Mouse (Mus musculus) retina, adult 2 months (tissue): ENCODE data around the gene Itga7.

Experiments used
- DNase-seq: peaks from one replicate; pipeline ENCODE4 v3.0.0-alpha.2; 2012; ENCODE audit warnings: low read depth, low spot score

Gene Itga7

DNA sequence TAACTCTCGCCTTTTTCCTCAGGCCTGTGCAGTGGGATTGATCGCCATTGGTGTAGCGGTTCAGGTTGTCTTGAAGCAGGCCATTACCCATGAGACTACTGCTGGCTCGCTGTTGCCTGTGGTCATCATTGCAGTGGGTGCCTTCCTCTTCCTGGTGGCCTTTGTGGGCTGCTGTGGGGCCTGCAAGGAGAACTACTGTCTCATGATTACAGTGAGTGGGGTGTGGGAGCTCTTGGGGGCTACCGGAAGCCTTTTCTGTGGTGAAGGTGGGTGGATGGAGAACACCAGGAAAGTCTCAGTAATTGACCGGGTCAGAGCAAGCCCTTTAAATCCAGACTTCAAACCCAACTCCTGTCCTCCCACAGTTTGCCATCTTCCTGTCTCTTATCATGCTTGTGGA is 22.2 kb upstream of the Itga7 start:
- DNase-seq: no peak

DNA sequence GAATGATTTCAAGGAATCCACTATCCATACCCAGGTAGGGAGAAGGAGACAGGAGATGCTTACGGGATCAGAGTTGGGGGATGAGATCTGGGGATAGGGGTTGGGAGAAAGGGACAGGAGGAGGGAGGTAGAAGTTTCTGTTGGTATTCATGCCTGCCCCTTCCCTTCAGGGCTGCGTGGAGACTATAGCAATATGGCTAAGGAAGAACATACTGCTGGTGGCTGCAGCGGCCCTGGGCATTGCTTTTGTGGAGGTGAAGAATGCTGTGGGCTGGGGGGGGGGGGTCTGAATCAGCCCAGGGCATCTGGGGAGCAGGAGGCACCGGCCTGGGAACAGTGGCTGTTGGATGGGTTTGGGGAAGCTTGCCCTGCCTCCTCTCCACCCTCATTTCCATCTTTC is 21.4 kb upstream of the Itga7 start:
- no peak for DNase-seq

DNA sequence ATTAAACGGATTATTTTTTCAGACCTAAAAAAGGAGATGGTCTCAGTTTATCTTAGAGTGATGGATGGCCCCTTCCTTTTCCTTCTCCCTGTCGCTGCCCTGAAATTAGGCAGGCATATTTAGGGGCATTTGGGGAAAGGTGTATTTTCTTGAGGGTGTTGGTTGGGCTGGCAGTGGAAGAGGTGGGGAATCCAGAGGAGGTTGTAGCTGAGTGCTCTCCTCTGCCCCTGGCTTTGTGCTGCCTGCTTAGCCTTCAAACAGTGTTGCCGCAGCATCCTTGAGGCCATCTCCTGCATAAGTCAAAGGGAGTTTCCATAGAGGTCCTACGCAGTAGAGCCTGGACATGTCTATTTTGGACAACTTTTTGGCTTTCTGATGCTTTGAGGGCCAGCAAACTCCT is 20.8 kb upstream of the Itga7 start:
- DNase-seq: no peak

GRCm38 (mm10) chr10:128913219-128913618 is 20.4 kb upstream of the Itga7 start:
- peak; percentile 76 for DNase-seq

- DNase-seq: no peak
Observed at GRCm38 (mm10) chr10:128913696-128914095, 19.9 kb upstream of the Itga7 start.

- no peak for DNase-seq
Observed at GRCm38 (mm10) chr10:128915550-128915949, 18.1 kb upstream of the Itga7 start.

DNA sequence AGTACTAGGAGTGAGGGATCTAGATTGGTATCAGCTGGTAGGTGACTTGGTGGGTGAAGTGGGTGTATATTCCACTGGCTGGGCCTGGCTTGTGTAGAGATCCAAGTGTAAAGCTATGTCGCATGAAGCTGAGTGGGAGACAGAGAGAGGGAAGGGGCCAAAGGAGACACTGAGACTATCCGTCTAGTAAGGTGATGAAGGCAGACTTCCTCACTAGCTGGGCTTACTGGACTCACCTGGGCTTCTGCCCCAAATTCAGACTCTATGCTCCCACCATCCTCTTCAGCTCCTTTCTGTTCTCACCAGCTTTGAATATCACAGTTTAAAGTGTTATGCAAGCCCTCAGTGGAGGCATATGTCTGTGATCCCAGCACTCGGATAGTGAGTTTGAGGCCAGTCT is 17.0 kb upstream of the Itga7 start:
- DNase-seq: no peak

DNA sequence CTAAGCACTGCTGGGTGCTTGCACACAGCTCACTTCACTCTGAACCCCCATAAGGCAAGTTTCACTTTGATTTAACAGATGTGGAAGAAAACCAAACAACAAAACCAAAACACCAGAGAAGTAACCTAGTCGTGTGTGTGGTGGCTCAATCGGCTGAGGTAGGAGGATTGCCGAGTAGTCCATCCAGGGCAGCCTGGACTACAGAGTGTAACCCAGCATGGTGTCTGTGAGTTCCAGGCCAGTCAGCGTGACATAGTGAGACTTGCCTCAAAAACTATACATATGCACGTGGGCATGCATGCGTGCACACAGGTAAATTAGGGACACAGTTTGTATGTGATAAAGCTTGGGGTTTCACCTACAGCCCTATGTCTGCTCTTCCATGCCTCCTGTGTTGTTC is 16.2 kb upstream of the Itga7 start:
- no peak for DNase-seq

DNA sequence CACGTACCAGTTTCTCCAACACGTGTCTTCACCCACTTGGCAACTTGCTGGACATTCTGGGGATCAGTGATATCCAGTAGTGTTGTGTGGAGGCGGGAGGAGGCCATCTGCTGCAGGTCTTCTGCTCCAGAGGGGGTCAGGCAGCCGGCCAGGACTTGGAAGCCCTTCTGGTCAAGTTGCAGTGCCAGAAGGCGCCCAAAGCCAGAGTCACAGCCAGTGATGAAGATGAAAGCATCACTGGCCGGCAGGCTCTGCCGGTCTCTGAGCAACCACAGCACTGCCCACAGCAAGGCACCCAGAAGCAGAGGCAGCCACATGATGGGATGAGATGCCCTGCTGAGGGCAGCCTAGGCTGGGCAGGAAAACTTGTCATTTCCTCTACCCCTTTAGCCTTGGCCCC is 15.4 kb upstream of the Itga7 start:
- DNase-seq: no peak

- DNase-seq: no peak
Observed at GRCm38 (mm10) chr10:128919203-128919631, 14.4 kb upstream of the Itga7 start.

DNA sequence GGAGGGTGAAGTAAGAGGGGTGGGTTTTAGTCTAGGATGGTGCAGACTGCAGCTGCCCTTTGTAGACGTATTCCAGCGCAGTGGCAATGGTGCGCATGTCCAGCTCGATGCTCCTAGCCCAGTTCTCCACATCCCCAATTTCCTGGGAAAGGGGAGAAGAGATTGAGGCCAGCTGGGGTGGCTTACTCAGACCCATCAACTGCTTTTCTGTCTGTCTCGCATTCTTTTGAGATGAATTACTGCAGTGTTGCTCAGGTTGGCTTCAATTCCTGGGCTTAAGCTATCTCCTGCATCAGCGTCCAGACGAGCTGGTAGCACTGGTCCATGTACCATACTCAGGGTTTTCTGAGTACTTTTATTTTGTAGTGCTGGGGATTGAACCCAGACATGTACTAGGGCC is 13.7 kb upstream of the Itga7 start:
- no peak for DNase-seq

DNA sequence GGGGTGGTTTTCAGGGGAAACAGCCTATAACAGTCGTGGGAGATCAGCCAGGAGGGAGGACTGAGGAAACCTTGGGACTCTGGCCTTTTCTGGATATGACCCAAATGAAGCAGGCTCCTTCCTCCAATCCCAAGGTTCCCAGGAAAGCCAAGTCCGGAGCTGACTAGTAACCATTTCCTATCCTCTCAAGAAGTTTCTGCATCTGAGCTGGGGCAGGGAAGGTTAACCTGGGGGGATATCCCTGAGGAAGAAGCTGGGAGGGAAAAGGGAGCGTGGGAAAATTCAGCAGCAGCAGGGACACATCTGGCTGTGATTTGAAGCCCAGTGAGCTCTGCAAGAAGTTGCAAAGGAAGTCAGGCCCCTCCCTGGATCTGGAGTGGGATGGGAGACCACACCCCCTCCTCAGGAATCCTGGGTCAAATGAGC is 12.9 kb upstream of the Itga7 start:
- no peak for DNase-seq

DNA sequence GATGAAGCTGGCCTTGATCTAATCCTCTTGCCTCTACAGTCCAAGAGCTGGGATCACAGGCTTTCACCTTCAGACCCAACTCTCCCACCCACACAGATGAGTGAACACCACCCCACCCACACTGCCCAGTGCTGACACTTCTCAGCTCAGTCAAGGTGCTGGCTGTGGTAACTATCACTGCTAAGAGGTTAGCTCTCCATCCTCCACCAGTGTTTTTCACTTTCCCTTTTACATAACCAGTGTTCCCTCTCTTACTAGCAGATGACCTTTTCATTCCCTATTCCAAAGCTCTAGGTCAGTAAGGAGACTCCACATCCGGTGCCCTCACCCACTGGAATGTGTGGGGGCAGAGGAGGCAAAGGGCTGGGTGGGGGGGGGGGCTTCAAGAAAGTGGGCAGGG is 12.4 kb upstream of the Itga7 start:
- no peak for DNase-seq

DNA sequence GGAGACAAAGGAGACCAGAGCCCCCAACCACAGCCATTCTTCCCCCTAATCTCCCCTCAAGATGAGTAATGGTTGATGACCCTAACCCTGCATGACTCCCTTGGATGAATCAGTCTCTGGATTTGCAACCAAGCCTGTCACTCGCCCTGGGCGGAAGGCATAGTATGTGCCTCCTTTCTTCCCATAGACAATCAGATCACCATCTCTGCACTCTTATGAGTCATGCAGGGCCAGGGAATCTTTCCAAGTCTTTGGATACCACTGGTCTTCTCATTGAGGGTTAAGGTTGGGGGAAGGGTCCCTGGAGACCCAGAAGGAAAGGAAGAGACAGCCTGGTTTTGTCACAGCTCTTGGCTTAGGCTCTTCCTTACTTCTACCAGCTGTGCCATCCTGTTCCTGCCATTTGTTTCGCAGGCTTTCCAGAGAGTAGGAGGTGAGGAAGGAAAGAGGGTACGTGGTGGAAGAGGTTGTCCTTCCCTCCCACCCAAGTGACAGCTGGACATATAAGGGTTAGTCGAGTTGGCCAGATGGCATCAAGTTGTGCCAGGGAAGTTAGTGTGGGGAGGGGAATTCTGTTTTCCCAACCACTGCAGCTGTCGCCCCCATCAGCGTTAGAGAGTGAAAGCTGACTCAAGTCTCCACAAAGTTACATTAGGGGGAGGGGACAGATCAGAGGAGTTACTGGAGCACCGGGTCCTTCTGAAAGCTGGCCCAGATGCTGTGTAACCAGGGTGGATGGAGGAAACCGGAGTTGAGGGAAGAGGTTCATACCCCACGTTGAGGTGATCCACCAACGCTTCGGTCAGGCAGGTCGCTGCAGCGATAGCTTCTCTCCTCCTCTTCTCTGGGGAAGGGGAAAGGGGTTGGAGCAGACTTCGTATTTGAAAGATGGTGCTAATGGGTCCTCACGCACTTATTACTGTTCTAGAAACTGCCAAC is 11.5 kb upstream of the Itga7 start:
- DNase-seq: no peak

- no peak for DNase-seq
Observed at GRCm38 (mm10) chr10:128922822-128923012, 10.9 kb upstream of the Itga7 start, which contains the start of gene Rdh5. Gene Rdh5, minus strand, starts transcription at chr10:128922888.

- DNase-seq: peak; percentile 91
Observed at GRCm38 (mm10) chr10:128923013-128923691, 10.5 kb upstream of the Itga7 start.

DNA sequence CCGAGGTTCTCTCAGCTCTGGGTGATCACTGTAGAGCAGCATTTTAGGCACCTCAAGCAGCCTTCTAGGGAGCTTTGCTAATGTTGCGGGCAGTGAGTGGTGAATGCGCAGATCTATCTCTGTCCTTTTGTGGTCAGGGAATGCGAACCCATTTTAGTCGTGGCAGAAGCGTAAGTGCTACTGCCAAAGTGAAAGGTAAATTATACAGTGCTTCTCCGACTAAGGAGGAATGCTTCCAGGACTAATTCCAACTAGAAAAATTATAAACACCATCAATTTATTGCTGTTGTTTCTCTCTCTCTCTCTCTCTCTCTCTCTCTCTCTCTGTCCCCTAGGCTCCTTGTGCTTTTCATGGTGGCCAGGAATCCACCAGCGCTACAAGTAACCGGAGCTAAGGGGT is 9.7 kb upstream of the Itga7 start, which contains the start of gene Bloc1s1:
TSS of gene Bloc1s1 (minus strand) at position 101 of the 400 bp plus-strand sequence.
- DNase-seq: no peak

DNA sequence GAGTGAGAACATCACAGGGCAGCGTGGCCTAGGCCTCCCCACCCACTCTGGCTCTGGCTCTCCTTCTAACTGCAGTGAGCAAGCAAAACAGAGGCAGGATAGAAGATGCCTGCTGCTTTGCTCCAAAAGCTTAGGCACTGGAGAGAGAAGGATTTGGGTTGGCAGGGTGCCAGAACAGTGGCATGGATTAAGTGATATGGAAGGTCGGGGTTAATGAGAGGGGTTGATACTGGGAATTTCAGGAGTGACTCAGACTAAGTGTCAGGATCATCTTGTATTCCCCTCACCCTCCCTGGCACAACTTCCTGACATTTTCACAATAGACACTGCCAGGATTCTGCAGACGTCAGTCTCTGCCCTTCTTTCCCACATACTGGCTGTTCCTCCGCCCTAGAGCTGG is 5.3 kb upstream of the Itga7 start:
- no peak for DNase-seq

DNA sequence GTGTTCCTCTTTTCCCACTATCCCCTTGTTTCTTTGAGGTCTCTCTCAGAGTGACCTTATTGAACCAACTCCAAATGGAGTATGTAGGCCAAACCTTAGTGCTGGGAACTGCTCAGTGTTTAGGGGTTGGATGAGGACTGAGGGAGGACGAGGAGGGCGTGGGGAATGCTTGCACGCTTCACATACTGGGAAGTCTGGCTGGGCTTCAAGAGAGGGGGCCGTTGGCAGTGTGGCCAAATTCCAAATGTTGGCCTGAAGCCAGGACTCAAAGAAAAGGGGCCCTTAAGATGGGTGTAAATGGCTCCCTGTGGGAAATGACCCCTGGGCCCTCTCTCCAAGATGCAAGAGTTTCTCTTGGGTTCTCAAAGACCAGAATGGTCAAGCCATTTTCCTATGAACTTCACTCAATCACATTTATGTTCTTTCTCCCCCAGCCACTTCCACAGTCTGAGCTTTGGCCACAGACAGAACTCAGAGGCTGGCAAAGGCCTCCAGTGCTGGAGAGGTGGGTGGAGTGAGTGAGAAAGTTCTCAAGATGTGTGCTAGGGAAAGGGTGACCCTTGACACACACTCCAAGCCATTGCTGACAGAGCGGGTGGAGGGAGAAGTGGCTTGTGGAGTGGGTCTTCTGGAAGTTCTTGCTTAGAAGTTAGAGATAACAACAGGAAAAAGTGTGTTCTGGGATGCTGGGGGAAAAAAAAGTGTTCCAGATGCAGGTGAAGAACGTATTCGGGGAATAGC is 3.8 kb upstream of the Itga7 start:
- no peak for DNase-seq

- no peak for DNase-seq
Observed at GRCm38 (mm10) chr10:128931441-128931840, 2.2 kb upstream of the Itga7 start.

GRCm38 (mm10) chr10:128933976-128934721 is 531 bp downstream of the Itga7 start:
- DNase-seq: no peak
